Mouse (Mus musculus): ENCODE results near the gene Adm2.

Gene Adm2

GRCm38 (mm10) chr15:89313359-89313758 lies 9.2 kb upstream of the Adm2 start:
- DNase-seq = no peak

DNA sequence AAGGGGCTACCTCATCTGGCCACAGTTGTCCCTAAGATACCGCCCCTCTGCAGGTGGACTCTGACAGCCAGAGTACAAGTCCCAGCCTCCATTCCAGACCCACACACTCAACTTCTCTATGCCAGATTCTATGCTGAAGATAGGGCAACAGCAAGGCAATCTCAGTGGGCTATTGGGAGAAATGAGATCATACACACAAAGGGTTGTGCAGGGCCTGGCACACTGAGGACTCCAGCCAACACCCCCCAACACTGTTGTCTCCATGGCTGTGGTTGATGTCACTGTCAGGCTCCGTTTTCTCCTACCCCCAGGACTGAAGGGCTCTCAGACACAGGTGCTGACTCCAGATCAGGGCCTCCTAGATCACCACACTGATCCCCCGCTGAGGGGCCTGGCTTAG lies 8.4 kb upstream of the Adm2 start:
- no peak for DNase-seq

DNA sequence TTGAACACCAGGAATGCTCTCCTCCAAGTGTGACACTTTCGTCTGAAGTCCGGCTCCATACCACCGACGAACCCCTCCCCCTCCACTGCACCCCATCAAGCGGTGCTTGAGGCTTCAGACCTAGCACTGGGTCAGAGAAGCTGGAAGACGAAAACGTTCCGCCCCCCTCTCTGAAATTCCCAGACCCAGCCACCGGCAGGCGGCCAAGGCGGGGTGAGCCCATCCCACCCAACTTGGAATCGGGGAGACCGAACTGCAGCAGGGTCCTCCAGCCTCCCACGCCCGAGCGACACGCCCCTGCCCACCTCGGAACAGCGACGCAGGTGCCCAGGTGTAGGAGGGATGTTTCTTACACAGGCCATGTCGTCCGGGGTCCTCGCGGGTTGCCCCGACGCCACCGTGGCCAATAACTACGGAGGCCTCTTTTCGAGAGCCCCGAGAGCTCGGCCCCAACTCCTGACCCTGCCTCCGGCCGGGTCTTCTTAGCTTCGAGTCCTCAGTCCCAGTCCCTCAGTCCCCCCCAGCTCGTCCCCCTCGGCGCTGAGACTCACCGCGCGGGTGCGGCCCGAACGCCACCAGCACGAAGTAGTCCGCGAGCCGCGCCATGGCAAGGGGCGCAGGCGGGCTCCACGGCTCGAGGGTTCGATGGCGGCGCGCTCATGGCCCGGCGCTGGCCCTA lies 7.9 kb upstream of the Adm2 start:
- peak; percentile 72 for DNase-seq

DNA sequence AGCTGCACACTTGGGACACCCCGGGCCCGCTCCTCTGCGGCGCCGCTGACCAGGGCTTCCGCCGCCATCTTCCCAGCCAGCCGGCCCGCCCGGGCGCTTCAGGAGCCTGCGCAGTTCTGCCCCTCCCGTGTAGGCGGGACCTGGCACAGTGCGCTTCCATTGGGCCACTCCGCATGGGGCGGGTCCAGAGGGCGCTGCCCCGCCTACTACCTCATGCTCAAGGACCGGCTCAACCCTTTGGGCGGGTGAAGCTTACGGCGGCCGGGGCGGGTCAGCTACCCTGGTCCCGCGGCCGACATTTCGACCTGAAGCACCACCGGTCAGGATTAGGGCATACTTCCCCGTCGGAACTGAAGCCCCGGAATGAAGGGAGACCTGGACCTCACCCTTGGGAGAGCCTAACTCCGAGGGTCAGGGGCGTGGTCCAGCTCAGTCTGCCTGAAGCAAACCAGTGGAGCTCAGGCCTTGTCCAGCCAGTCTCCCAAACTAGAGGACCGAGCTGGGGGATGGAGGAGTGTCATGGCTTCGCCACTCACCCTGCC lies 7.3 kb upstream of the Adm2 start, which contains the start of gene Sbf1:
Sbf1 (minus strand) TSS at position 122 of the 542 bp plus-strand sequence.
- DNase-seq = peak; percentile 99

DNA sequence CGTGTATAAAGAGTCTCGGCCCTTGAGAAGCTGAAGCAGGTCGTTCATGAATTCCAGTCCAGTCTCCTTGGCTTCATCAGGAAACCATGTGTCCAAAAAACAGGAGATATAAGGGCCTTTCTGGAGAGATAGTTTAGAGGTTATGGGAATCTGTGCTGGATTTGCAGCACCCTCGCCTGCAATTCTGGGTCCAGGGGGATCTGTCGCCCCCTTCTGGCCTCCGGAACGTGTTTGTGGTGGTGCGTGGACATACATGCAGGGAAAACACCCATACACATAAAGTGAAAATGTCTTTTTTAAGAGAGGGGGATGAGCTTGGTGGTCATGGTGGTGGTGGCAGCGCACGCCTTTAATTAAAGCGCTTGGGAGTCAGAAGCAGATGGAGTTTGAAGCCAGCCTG lies 6.4 kb upstream of the Adm2 start:
- DNase-seq = no peak

DNA sequence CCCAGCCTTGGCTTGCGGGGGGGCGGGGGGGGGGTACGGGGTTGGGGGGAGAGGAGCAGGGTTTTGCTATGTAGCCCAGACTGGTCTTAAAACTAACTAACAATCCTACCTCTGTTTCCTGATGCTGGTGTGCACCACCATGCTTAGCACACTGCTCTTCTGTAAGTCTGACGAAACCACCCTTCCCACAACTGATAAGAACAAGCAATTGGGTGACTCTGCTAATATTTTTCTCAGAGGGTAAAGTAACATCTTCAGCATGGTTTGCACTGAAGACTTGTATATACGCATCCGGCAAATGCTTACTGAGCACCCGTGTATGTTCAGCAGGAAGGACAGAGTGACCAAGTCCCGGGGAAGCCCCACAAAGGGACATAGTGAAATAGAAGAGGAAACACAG lies 1.3 kb upstream of the Adm2 start:
- DNase-seq = no peak

DNA sequence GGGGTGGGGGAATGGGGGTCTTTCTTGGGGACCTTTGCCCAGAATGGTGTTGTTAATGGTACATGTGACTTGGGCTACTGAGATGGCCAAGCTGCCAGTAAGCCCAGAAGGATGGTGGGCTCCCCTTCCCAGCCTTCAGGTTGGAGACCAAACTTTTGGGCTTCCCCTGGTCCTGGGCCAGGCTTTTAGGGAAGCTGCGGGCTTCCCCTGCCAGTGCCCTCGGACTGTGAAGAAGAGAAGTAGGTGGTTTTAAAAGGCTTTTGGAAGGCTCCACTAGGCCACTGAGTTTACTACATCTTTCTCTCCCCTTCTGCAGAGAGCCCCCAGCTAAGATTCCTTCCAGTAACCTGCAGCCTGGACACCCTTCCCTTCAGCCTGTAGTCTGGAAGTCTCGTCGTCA lies 1.1 kb downstream of the Adm2 start:
- no peak for DNase-seq

- DNase-seq = no peak
These were observed 3.9 kb downstream of the Adm2 start for GRCm38 (mm10) chr15:89326441-89326840.

GRCm38 (mm10) chr15:89334271-89334670 lies 11.8 kb downstream of the Adm2 start, which contains the start of gene Miox:
TSS of gene Miox (plus strand) at chr15:89334398.
- DNase-seq = no peak

GRCm38 (mm10) chr15:89334774-89335537 lies 12.4 kb downstream of the Adm2 start:
- DNase-seq = no peak

DNA sequence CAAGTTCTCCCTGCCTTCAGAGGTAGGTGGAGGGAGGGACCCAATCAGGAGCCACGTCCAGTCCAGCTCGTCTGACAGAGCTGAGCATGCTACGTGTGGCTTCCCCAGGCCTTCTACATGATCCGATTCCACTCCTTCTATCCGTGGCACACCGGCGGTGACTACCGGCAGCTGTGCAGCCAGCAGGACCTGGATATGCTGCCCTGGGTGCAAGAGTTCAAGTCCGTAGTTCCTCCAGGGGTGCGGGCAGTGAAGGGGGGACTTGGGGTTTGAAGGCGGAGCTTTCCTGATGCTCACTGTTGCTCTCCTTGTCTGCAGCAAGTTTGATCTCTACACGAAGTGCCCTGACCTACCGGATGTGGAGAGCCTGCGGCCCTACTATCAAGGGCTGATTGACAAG lies 13.9 kb downstream of the Adm2 start:
- DNase-seq = no peak

GRCm38 (mm10) chr15:89339696-89340095 lies 17.2 kb downstream of the Adm2 start:
- no peak for DNase-seq

- DNase-seq = no peak
These were observed 17.6 kb downstream of the Adm2 start for GRCm38 (mm10) chr15:89340136-89340535.

DNA sequence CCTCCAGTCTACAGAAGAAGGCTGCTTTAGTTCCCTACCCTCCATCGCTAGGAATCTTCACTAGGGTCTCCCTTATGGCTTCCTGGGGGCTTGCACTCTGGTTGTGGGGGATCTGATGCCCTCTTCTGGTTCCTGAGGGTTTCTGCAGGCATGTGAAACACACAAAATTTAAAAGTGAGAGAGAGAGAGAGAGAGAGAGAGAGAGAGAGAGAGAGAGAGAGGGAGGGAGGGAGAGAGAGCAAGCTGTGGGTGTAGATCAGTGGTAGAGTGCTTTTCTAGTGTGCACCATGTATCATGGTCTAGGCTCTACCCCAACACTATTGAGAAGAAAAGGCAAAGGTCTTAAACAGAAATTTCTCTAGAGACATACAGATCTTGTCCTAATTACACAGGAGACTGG lies 19.2 kb downstream of the Adm2 start:
- no peak for DNase-seq

- peak; percentile 17 for DNase-seq
These were observed 20.8 kb downstream of the Adm2 start for GRCm38 (mm10) chr15:89343325-89343724.

- no peak for DNase-seq
These were observed 27.9 kb downstream of the Adm2 start for GRCm38 (mm10) chr15:89350447-89350846.

- DNase-seq = no peak
These were observed 28.8 kb downstream of the Adm2 start for GRCm38 (mm10) chr15:89351302-89351701.

DNA sequence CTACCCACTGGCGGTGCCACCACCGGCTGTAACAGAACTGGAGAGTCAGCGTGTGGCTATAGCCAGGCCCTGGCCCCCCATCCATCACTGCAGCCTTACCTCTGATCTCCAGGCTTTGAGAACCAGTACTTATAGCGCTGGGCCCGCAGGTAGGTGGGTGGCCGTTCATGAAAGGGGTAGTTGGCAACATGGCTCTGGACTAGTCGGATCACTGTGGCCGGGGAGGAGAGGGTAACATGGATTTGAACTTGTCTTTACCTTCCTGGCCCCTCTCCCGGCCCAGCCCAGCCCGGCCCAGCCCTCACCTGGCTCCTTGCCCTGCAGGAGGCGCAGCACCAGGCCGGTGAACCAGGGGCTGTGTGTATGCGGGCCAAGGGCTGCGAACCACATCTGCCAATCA lies 29.5 kb downstream of the Adm2 start:
- DNase-seq = peak; percentile 15

GRCm38 (mm10) chr15:89352795-89353194 lies 30.3 kb downstream of the Adm2 start:
- peak; percentile 30 for DNase-seq

DNA sequence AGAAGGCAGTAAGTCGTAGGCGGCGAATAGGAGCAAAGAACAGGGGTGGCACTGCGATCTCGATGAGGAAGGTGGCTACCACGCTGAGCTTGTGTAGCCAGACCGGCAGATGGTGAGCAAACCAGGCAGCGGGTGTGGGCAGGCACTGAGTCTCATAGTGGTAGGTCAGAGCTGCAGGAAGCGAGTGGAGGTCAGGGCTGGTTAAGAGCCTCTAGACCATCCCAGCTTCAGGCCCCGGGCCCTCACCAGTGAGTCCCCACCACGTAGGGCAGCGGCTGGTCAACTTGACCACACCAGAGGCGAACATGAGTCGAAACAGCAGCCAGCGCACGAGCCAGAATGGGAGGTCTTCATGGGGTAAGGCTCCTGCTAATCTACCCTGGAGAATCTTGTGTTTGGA lies 31.3 kb downstream of the Adm2 start:
- DNase-seq = peak; percentile 44

DNA sequence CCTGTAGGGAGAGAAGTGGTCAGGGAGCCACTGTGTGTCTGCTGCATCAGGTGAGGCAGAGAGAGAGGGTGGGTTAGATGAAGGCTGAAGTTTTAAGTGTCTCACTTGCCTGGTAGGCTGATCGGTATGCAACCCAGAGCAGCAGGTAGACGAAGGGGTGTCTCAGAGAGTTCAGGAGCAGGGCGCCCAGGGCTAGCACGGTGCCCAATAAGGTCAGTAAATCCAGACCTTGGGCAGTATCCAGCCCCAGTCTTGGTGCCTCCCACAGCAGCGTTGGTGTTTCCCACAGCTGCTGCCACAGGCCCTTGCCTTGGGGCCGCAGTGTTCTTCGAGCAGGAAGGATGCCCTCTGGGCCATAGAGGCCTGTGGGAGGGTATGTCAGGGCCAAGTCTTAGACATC lies 31.9 kb downstream of the Adm2 start:
- DNase-seq = no peak

DNA sequence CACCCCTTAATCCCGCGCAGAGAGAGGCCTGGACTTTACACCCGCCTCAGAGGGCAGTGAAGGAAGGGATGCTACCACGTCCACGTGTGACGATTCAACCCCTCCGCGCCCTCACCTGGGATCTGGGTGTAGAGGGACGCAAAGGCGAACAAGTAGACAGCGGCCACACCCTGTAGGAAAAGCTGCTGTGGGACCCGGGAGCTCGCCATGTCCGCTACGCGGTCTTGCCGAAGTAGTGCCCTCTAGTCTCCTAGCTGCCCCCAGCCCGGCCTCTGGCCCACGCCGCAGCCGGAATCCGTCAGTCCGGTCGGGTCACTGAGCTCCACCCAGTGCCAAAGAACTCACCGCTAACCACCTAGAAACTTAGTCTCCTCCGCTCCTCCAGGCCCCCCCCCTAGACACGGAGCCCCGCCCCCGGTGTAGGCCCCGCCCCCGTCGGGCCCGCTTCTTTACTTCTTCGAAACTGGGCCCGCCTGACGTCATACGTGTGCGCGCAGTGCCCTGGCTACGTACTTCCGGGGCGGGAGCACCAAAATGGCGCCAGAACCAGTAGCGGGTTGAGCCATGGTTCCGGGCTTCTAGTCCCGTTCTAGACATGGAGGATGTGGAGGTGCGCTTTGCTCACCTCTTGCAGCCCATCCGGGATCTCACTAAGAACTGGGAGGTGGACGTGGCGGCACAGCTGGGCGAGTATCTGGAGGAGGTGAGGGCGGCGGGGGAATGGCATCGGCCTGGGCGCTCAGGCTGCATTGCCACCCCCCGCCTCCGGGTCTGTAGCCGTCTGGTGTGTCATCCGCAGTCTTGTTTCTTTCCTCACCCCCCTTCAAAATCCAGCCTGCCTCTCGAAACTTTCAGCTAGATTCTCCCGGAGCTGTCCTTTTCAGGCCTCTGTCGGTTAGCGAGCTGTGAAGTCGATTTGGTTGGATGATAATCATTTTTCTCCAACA lies 33.0 kb downstream of the Adm2 start, which contains the start of the genes Lmf2 and Ncaph2:
Lmf2 (minus strand) TSS at position 419 of the 947 bp plus-strand sequence.
Ncaph2 (plus strand) TSS at position 479 of the 947 bp plus-strand sequence.
- peak; percentile 93 for DNase-seq

- DNase-seq = peak; percentile 59
These were observed 33.9 kb downstream of the Adm2 start for GRCm38 (mm10) chr15:89356372-89356771.
